Mouse (Mus musculus): Measurements from ENCODE around the gene Gga1. TPM values are rescaled to one million over a fixed set of nuclear protein-coding genes. Genes with fewer than 3 reads are reported as not detected.
A peak's percentile ranks its signal among the peaks of the same experiment; 100 is the strongest.

Gene Gga1
- total RNA-seq, 2 experiments from 2014 or later, result 41.6 to 43.8 TPM

DNA sequence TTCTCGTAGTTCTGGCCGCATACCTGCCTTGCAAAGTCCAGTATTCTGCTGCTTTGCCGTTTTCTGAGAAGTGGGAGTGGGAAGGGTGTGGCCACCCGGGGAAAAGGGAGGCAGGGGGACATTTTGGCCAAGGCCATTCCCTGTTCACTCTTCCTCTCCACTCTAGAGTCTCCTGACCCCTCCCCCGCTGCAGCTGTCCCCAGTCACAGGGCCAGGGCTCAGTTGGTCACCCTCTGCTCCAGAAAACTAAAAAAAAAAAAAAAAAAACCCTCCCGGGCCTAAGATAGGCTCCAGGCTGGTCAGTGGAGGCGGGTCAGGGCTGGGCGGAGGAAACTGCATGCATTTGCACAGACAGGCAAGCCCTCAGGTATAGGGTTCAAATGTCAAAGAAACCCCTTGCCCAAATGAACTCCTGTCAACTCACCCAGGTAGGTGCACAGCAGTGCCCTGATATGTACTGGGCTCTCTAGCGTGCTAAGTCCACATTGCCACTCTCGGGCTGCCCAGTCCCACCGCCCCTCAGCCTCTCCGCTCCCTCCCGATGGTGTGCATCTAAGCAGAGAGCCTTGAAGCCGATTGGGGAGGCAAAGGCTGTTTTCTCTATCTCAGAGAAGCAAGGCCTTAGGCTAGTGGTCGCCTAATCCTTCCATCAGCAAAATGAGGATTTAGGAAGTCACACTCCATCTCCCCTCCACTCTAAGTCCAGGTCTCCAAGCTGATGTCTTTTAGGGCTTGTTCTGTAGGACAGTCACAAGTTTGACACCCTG is 50.2 kb downstream of the Gga1 start:
- no peak for DNase-seq (ENCODE audit: low spot score)
- intact Hi-C loops (cut with DNase I), result no loop called here

DNA sequence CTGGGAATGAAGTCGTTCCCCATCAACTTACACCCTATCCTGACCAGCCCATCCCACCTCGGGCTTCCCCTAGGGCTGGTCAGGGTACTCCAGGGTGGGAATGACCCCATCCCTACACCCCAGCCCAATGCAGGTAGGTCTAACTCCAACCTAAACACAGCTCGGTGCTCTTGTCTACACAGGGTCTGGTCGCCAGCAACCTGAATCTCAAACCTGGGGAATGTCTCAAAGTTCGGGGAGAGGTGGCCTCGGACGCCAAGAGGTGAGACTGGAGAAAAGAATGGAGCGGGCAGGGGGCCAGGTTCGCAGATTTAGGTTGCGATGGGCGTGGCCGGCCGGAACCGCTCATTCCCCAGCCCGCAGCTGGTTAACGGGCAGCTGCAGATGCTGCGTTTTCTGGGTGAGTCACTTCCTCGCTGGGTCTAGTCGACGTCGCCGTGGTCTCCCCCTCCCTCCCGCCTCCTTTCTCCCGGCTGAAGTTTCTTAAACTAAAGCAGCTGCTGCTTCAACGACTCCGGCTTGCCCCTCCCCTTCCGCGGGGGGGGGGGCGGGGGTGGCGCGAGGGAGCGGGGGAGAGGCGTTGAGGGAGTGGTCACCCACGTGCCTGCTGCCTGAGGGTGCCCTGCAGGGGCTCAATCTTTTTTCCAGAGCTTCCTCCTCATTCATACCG is 50.9 kb downstream of the Gga1 start:
- intact Hi-C loops (cut with DNase I), result no loop called here
- DNase-seq (ENCODE audit: low spot score), result peak; percentile 73

DNA sequence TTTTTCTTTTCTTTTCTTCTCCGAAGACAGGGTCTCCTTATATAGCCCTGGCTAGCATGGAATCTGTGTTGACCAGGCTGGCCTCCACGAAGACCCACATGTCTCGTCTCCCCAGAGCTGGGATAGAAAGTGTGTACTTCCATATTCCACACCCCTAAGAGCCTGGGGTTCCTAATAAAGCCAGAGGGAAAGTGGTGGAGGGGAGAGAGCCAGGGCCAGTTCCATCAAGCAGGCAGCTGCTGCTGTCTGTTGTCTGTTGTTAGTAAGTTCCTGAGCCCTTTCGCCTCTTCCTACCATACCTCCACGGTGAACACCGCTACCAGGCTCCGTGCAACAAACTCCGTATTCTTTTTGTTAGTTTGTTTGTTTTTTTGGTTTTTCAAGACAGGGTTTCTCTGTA is 51.5 kb downstream of the Gga1 start:
- intact Hi-C loops (cut with DNase I), result no loop called here

DNA sequence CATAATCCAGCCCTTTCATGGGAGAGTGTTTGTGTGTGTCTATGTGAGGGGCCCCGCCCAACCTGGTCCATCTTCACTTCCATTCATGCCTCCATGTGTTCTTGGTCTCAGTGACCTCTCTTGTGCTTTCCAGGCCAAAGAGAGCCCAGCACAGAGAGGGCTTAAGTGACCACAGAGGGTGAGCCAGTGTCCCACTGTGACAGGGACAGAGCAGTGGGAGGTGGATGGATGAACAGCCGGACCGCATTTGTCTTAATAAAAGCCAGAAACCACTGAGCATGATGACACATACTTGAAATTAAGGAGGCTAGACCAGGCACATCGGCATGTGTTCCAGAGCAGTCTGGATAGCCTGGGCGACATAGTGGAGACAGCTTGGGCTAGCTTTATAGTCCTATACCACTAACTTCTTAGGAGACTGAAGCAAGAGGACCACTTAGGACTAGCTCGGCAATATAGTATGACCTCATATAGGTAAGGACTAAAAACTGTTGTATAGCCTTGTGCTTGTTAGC is 53.3 kb downstream of the Gga1 start:
- intact Hi-C loops (cut with DNase I), result no loop called here

More for the DNA sequence above, 51.5 kb downstream of the Gga1 start:
- no peak for DNase-seq (ENCODE audit: low spot score)

DNA sequence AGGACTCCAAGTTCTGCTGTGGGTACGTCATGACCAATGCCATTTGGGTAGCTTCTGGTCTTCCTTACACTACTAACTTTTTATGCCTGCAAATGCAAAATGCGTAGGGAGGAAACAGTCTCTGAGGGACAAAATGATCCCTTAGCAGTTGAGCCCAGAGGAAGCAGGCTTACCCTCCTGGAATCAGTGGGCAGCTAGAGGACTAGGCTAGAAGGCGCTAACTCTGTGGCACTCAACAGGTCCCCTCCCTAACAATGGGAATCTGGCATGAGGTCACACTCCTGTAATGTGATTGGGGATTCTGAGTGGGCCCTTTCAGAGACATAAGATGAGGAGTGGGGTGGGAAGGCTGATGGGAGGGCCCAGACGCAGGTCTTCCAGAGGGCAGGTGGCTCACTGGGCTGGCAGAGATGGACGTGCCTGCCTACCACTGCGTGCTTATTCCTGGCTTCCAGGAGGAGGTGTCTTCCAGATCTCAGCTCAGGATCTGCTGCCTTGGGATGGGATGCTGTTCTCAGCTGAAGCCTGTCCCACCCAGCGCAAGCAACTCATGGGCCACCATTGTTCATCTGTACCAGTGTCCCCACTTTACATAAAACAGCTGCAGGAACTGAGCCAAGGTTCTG is 53.9 kb downstream of the Gga1 start:
- intact Hi-C loops (cut with DNase I), result loop anchor here (1.0 kb wide), 1 partner anchor 16 kb away; no protein-coding TSS in a partner anchor

More for the DNA sequence above, 53.3 kb downstream of the Gga1 start:
- DNase-seq (ENCODE audit: low spot score), result no peak

DNA sequence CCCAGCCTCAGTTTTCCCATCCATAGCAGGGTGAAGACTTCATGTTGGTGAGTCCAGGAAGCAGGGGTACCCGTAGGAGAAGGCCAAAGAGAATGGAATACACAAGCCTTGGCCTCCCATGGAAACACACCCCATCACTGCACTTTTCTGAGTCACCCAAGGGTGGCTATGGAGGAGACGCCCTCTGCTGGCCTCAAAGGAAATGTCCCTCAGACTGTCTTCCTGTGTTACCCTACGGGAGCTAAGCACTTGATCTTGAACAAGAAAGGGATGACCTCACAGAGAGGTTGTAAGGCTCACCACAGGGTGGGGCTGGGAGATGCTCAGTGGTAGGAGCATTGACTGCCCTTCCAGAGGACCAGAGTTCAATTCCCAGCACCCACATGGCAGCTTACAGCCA is 54.6 kb downstream of the Gga1 start:
- intact Hi-C loops (cut with DNase I), result loop anchor here (1.0 kb wide), 1 partner anchor 16 kb away; no protein-coding TSS in a partner anchor

More for the DNA sequence above, 53.9 kb downstream of the Gga1 start:
- DNase-seq (ENCODE audit: low spot score), result no peak

DNA sequence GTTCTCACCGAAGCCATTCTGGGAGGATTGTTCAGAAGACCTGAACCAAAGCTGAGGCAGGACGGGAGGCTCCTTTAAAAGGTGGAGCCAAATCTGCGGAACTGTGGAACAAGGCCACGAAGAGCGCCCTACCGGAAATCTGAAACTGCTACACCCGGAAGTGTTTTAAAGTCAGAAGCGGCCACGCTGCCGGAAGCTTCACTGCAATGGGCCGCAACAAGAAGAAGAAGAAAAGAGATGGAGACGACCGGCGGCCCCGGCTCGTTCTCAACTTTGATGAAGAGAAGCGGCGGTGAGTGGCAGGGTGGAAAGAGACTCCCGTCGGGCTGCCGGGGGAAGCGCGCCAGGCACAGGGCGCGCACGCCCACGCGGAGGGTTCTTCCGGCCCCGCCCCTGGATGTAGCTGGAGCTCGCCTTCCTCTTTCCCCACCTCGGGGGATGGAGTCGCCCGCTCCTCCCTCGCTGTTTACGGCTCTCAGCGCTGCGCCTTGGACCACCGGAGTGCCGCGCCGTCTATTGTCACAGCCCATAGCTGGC is 57.9 kb downstream of the Gga1 start, which contains the start of gene Nol12:
TSS of gene Nol12 (plus strand) at position 150 of the 537 bp plus-strand sequence.
- peak; percentile 70 for DNase-seq (ENCODE audit: low spot score)
- intact Hi-C loops (cut with DNase I), result no loop called here

More for the DNA sequence above, 54.6 kb downstream of the Gga1 start:
- no peak for DNase-seq (ENCODE audit: low spot score)

DNA sequence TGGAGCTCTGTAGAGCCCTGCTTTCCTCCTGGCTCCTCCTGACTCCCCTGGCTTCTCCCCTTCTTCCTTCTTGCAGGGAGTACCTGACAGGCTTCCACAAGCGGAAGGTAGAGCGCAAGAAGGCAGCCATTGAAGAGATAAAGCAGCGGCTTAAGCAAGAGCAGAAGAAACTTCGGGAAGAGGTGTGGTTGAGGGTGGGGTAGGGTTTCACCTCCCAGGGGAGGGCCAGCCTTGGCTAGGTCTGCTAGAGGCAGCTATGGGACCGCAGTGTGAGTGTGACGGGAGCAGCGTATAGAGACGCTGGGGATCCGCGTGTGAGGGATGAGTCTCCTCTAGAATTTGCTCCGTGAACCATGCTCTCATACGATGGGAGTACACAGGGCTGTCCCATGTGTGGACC is 59.4 kb downstream of the Gga1 start:
- intact Hi-C loops (cut with DNase I), result no loop called here
- DNase-seq (ENCODE audit: low spot score), result no peak

DNA sequence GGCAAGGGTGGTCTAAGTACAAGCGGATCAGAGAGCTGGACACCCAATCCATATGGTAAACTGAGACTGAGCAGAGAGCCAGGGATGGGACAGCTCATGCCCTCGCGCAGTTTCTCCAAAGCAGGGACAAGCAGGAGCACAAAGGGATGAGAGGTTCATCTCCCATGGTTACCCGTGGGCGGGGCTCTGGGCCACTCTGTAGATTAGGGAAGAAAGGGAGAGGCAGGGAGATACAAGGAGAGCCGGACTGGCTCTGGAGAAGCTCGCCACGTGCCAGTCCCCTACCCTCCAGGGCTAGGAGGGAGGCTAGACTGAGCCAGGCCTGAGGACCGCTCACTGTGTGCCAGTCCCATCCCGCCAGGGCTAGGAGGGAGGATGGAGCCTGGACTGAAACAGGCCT is 60.3 kb downstream of the Gga1 start:
- no peak for DNase-seq (ENCODE audit: low spot score)
- intact Hi-C loops (cut with DNase I), result no loop called here

DNA sequence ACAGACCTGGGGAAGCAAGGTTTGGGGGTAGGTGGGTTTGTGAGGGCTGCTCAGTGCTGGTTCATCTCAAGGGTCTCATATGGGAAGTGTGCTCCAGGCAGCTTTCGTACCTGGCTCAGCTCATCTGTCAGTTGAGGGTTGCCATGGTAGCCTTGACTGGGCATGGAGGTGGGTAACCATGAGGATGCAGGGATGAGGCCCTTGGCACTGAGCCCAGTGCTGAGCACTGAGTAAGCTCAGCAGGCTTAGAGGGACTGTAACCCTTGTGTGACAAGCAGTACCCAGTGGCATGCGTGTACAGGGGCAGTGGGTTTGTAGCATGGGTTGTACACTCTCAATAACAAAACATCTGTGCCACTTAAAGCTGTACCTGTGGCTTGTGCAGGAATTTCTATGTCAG is 61.0 kb downstream of the Gga1 start:
- intact Hi-C loops (cut with DNase I), result no loop called here
- no peak for DNase-seq (ENCODE audit: low spot score)

DNA sequence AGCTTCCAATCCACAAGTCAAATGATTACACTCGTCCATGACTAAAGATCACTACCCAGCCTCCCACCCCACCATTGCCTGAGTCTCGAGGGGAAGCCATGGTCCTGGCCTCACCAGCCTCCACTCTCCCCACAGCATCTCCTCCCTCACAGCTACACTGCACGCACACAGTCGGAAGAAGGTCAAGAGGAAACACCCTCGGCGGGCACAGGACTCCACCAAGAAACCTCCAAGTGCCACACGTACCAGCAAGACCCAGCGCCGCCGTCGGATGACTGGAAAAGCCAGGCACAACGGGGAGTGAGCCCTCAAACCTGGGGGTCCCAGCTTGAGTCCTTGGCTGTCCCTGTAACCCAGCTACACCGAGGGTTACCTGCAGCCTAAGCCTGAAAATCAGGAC is 63.3 kb downstream of the Gga1 start:
- no peak for DNase-seq (ENCODE audit: low spot score)
- intact Hi-C loops (cut with DNase I), result no loop called here

DNA sequence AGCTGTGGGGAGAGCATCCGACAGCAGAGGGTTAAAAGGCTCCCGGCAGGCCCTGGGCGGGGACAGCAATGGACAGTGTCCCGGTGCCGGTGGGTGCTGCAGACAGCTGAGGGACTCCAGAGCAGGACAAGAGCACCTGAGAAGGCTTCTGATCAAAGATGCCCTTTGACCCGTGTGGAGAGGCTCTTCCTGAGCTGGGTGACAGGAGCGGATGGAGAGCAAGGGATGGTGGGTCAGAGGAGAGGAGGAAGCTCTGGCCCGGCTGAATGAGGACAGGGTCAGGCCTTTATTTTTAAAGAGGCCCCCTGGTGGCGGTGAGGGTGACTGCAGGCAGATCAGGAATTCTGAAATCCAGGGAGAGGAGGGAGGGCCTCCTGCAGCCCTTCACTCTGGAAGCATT is 65.7 kb downstream of the Gga1 start:
- intact Hi-C loops (cut with DNase I), result loop anchor here (1.0 kb wide), 1 partner anchor 27 kb away; no protein-coding TSS in a partner anchor
- peak; percentile 65 for DNase-seq (ENCODE audit: low spot score)

Small RNA genes lying within 50 kb of the gene (microRNA-seq; reads per million reads assigned to microRNA genes)
- gene Mir6955, result not detected

Other genes starting within 250 kb of the Gga1 start
- 1 to 10 TPM; 1.4 to 2.5 TPM for gene Elfn2, start 158.4 kb upstream of the Gga1 start, total RNA-seq (2021)
- 10 to 100 TPM; 11.6 to 13.2 TPM for gene Mfng, start 103.7 kb upstream of the Gga1 start, total RNA-seq (2021)
- gene Card10, start 74.1 kb upstream of the Gga1 start, total RNA-seq (2021), result 10 to 100 TPM; 14.8 to 18.3 TPM
- gene Cdc42ep1, start 34.6 kb upstream of the Gga1 start, total RNA-seq (2021), result 10 to 100 TPM; 34.1 to 41.0 TPM
- under 1 TPM; 0.62 to 0.64 TPM for gene Lgals2, start 21.7 kb upstream of the Gga1 start, total RNA-seq (2021)
- gene Gm49510, start 22.5 kb downstream of the Gga1 start, total RNA-seq (2021), result under 1 TPM in 1 of 2 experiments, not detected in 1; 0.18 TPM
- 1 to 10 TPM; 4.1 to 4.8 TPM for gene Sh3bp1, start 22.6 kb downstream of the Gga1 start, total RNA-seq (2021)
- gene Pdxp, start 36.7 kb downstream of the Gga1 start, total RNA-seq (2021), result 1 to 10 TPM in 1 of 2 experiments, under 1 TPM in 1; 0.75 to 1.4 TPM
- 100 to 1,000 TPM; 188 to 192 TPM for gene Lgals1, start 49.5 kb downstream of the Gga1 start, total RNA-seq (2021)
- gene Nol12, start 57.7 kb downstream of the Gga1 start, total RNA-seq (2021), result 10 to 100 TPM; 15.6 to 16.9 TPM
- 10 to 100 TPM; 36.0 to 39.8 TPM for gene Triobp, start 70.5 kb downstream of the Gga1 start, total RNA-seq (2021)
- gene H1f0, start 151.3 kb downstream of the Gga1 start, total RNA-seq (2021), result 10 to 100 TPM; 95.9 to 98.4 TPM
- gene Galr3, start 164.7 kb downstream of the Gga1 start, total RNA-seq (2021), result not detected
- gene Ankrd54, start 185.7 kb downstream of the Gga1 start, total RNA-seq (2021), result 1 to 10 TPM; 7.4 to 7.5 TPM
- gene Eif3l, start 198.0 kb downstream of the Gga1 start, total RNA-seq (2021), result 10 to 100 TPM; 68.9 to 71.5 TPM
- 10 to 100 TPM; 51.9 to 57.7 TPM for gene Micall1, start 231.7 kb downstream of the Gga1 start, total RNA-seq (2021)